Mouse (Mus musculus) C2C12 (cell line): ENCODE data around the gene Slc25a24. TPM values are rescaled to one million over a fixed set of nuclear protein-coding genes. Genes with fewer than 3 reads are reported as not detected.

Experiments used
- H3K27me3 ChIP-seq: one replicate; pipeline ENCODE4 v1.6.1; 2011; ENCODE audit not compliant: control insufficient read depth, insufficient read depth, insufficient read length
- H3K36me3 ChIP-seq: one replicate; pipeline ENCODE4 v1.6.1; 2011; ENCODE audit not compliant: control insufficient read depth, insufficient read depth
- H3K4me3 ChIP-seq: one replicate; pipeline ENCODE4 v1.5.1; 2011; ENCODE audit warnings: mild to moderate bottlenecking, control low read depth; ENCODE audit not compliant: poor library complexity, insufficient read depth, severe bottlenecking
- H3K79me2 ChIP-seq: one replicate; pipeline ENCODE4 v1.6.1; 2011; ENCODE audit not compliant: control insufficient read depth, insufficient read depth
- H3K79me3 ChIP-seq: one replicate; pipeline ENCODE4 v1.6.1; 2011; ENCODE audit warnings: low read depth, control low read depth
- H3ac ChIP-seq: one replicate; pipeline ENCODE3; 2011; ENCODE audit warnings: low read depth; ENCODE audit not compliant: control insufficient read depth, insufficient read length
- CTCF ChIP-seq: IDR thresholded peaks from one replicate; pipeline ENCODE4 v1.5.1; 2011; ENCODE audit not compliant: control insufficient read depth, insufficient read depth, insufficient read length
- MYOG ChIP-seq: IDR thresholded peaks from one replicate; pipeline ENCODE4 v1.6.1; 2011; ENCODE audit not compliant: control insufficient read depth, insufficient read length; ENCODE audit errors: extremely low read depth
- polyA plus RNA-seq: library from polyadenylated mRNA; unstranded; fragments of >200 nt; fragmentation: generic; extraction: Trizol; gene quantifications from one replicate; pipeline ENCODE4 v1.2.1, GENCODE M21; 2012; ENCODE audit warnings: missing spikeins

Gene Slc25a24
- polyA plus RNA-seq, 1 experiment = 32.6 TPM

DNA sequence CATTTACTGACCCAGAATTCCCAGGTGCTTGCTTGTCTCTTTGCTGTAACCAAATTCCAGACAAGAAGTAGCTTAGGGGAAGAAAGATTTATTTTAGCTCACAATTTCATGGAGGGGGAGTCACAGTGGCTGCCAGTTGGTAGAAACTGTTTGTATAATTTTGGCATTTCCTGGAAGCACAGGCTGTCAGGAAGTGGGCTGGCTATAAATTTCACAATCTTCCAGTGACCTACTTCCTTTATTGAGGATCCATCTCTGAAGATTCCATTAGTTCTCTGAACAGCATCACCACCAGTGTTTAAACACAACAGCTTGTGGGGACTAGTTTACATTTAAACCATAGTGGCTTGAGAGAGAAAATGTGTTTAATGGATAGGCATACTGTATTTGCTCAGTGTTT is 93.4 kb downstream of the Slc25a24 start:
- H3K27me3 ChIP-seq = no peaks in the 10 kb centered on the region
- H3K79me3 ChIP-seq = no peaks in the 10 kb centered on the region
- no peak overlapping the region for H3K4me3 ChIP-seq
- no peaks in the 10 kb centered on the region for H3K36me3 ChIP-seq
- H3K79me2 ChIP-seq = no peaks in the 10 kb centered on the region
- no peak overlapping the region for H3ac ChIP-seq
- TF ChIP-seq MYOG = no peak
- TF ChIP-seq CTCF = no peak

Other genes starting within 250 kb of the Slc25a24 start
- 0.01 TPM for gene Fndc7, start 233.1 kb upstream of the Slc25a24 start, polyA plus RNA-seq
- 19.5 TPM for gene Prpf38b, start 211.4 kb upstream of the Slc25a24 start, polyA plus RNA-seq
- 0.15 TPM for gene Henmt1, start 183.3 kb upstream of the Slc25a24 start, polyA plus RNA-seq
- gene Gm9857, start 182.7 kb upstream of the Slc25a24 start, polyA plus RNA-seq = not detected
- gene Fam102b, start 95.5 kb upstream of the Slc25a24 start, polyA plus RNA-seq = 8.2 TPM
- not detected for gene Slc25a54, start 42.7 kb upstream of the Slc25a24 start, polyA plus RNA-seq
- gene Vav3, start 217.5 kb downstream of the Slc25a24 start, polyA plus RNA-seq = 2.2 TPM